ENCODE assay signal across 12 mouse cellular contexts in the genomic region with DNA sequence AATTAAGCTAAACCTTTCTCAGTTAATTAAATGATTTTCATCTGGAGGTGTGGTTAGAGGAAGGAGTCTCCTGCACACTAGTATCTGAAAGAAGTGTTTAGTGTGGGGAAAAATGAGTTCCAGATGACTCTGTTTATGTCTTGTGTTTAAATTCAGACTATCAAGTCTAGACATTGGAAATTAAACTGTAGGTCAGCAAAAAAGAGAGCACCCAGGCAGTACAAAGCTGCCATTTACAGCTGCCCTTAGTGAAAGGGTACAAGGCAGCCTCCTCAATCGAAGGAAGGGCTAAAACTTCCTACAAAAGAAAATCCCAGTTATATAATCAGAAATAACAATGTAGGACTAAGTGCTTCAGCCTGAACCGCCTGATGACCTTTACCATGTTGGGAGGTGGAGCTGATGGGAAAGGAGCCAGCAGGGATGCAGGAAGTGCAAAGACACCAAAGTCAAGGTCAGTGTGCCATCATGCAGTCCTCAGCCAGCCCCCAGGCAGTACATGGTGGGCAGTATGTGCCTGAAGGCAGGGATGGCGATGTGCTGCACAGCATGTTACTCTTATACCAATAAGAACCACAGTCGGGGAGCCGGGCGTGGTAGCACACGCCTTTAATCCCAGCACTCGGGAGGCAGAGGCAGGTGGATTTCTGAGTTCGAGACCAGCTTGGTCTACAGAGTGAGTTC.
DNase-seq lines count a peak whose midpoint lies in the region; ATAC-seq and TF ChIP-seq lines count a peak whose summit lies in the region.
"Had no signal": no experiment of that assay in that cellular context is flagged by ENCODE, and none has a peak within 500 bp of the region (broad histone marks: within the 10 kb centered on the region; RNA-seq: fewer than 3 reads in every experiment).

No protein-coding gene starts in this region.

- no peak overlapping the region for H3K9ac ChIP-seq in heart, adult 2 months (ENCODE audit: low read depth, low read length)
- no peak overlapping the region for H3K9ac ChIP-seq in liver, embryonic 12.5 days
- H3K9ac ChIP-seq in embryonic facial prominence, embryonic 11.5 days (replicated peaks; ENCODE audit: low read length), result no peak overlapping the region
- H3K9ac ChIP-seq: hindbrain, embryonic 13.5 days had no signal

- DNase-seq in heart, adult 11 months, result peak; percentile 72
- DNase-seq in heart, adult 2 months, result no peak
- no peak for DNase-seq in liver
- DNase-seq in embryonic facial prominence, embryonic 11.5 days (ENCODE audit: low spot score), result peak; percentile 83
- DNase-seq in gastrocnemius, postnatal 10 days, result no peak
- DNase-seq in layer of hippocampus, postnatal 36 days, result no peak
- DNase-seq: thymus, postnatal 4 days had no signal

- H3K27me3 ChIP-seq in heart, adult 2 months (ENCODE audit: control insufficient read depth, insufficient read depth, low read length), result no peaks in the 10 kb centered on the region
- no peaks in the 10 kb centered on the region for H3K27me3 ChIP-seq in liver, embryonic 12.5 days (replicated peaks)
- no peaks in the 10 kb centered on the region for H3K27me3 ChIP-seq in embryonic facial prominence, embryonic 11.5 days (ENCODE audit: control insufficient read depth, insufficient read depth, low read length)
- H3K27me3 ChIP-seq in myocyte (ENCODE audit: control insufficient read depth, insufficient read depth, insufficient read length), result no peaks in the 10 kb centered on the region
- H3K27me3 ChIP-seq: hindbrain, embryonic 13.5 days had no signal

- H3K27ac ChIP-seq in heart, adult 2 months, result no peak overlapping the region
- peak overlapping the region; percentile 40; the same call in 1 of the 2 replicates for H3K27ac ChIP-seq in liver, embryonic 12.5 days
- H3K27ac ChIP-seq in embryonic facial prominence, embryonic 11.5 days (replicated peaks; ENCODE audit: low read depth, low read length), result peak overlapping the region; percentile 78
- H3K27ac ChIP-seq: hindbrain, embryonic 13.5 days had no signal

- intact Hi-C loops in heart, adult 2 months (cut with DNase I), result no loop called here

- H3K4me1 ChIP-seq in heart, adult 2 months (ENCODE audit: control insufficient read depth, insufficient read depth, low read length), result 0 out of 2 replicates have a peak, but pooled peaks cover 2% of the 10 kb centered on the region
- H3K4me1 ChIP-seq in liver, embryonic 12.5 days, result peaks cover 4% of the 10 kb centered on the region; the same call in 1 of the 2 replicates
- peaks cover 3% of the 10 kb centered on the region; the same call in 1 of the 2 replicates for H3K4me1 ChIP-seq in embryonic facial prominence, embryonic 11.5 days (ENCODE audit: control insufficient read depth, insufficient read depth, low read length)

- no peak for ATAC-seq in liver, embryonic 12.5 days
- ATAC-seq in embryonic facial prominence, embryonic 11.5 days (replicated peaks; ENCODE audit: insufficient number of reproducible peaks, low FRiP score, low TSS enrichment, low read depth), result no peak
- ATAC-seq: activated CD4-positive, CD25-positive, alpha-beta regulatory T cell, adult 4 months; CD4-positive, CD25-positive, alpha-beta regulatory T cell, adult 4 months had no signal

- H3ac ChIP-seq in myocyte (ENCODE audit: control insufficient read depth, insufficient read length), result no peak overlapping the region

- TF ChIP-seq CTCF in heart, adult 2 months (IDR thresholded peaks at IDR 0.05), result no peak

- H3K36me3 ChIP-seq in heart, adult 2 months (ENCODE audit: control insufficient read depth, insufficient read depth, low read length), result no peaks in the 10 kb centered on the region
- no peaks in the 10 kb centered on the region for H3K36me3 ChIP-seq in liver, embryonic 12.5 days
- no peaks in the 10 kb centered on the region for H3K36me3 ChIP-seq in embryonic facial prominence, embryonic 11.5 days (replicated peaks; ENCODE audit: control insufficient read depth, insufficient read depth, low read depth, low read length)
- no peaks in the 10 kb centered on the region for H3K36me3 ChIP-seq in myocyte (ENCODE audit: control insufficient read depth, insufficient read depth)
- H3K36me3 ChIP-seq: hindbrain, embryonic 13.5 days had no signal

- no peak for TF ChIP-seq POLR2A in heart, adult 2 months (IDR thresholded peaks at IDR 0.05; ENCODE audit: insufficient read depth, low read depth, low read length)
- TF ChIP-seq POLR2A in myocyte (IDR thresholded peaks at IDR 0.05; ENCODE audit: insufficient read length, low read depth), result no peak

- TF ChIP-seq EP300 in heart, adult 2 months (IDR thresholded peaks at IDR 0.05; ENCODE audit: insufficient read depth, low read depth, low read length), result no peak

- H3K79me2 ChIP-seq in heart, adult 2 months (replicated peaks; ENCODE audit: control insufficient read depth, insufficient read depth, low read length), result no peaks in the 10 kb centered on the region
- H3K79me2 ChIP-seq in myocyte (ENCODE audit: control insufficient read depth, insufficient read depth), result no peaks in the 10 kb centered on the region

- H3K9me3 ChIP-seq in liver, embryonic 12.5 days (replicated peaks), result no peaks in the 10 kb centered on the region
- H3K9me3 ChIP-seq in embryonic facial prominence, embryonic 11.5 days (replicated peaks; ENCODE audit: control insufficient read depth, low read length), result no peaks in the 10 kb centered on the region
- H3K9me3 ChIP-seq: hindbrain, embryonic 13.5 days had no signal

- no peak overlapping the region for H3K4me3 ChIP-seq in heart, adult 2 months
- no peak overlapping the region for H3K4me3 ChIP-seq in liver, embryonic 12.5 days
- H3K4me3 ChIP-seq in embryonic facial prominence, embryonic 11.5 days (ENCODE audit: low read depth, low read length), result no peak overlapping the region
- H3K4me3 ChIP-seq in myocyte, result no peak overlapping the region
- H3K4me3 ChIP-seq: hindbrain, embryonic 13.5 days had no signal

- 85% methylated on average over 9 of the region's 9 CpGs for WGBS in heart, adult 2 months
- 67% methylated on average over 9 of the region's 9 CpGs for WGBS in liver, embryonic 12.5 days (ENCODE audit: insufficient replicate concordance)
- 69% methylated on average over 9 of the region's 9 CpGs for WGBS in embryonic facial prominence, embryonic 11.5 days

- no peak overlapping the region for H3K4me2 ChIP-seq in liver, embryonic 12.5 days
- no peak overlapping the region for H3K4me2 ChIP-seq in embryonic facial prominence, embryonic 11.5 days (ENCODE audit: low read depth, low read length)
- H3K4me2 ChIP-seq in myocyte (ENCODE audit: low read depth), result peak overlapping the region; percentile 63
- H3K4me2 ChIP-seq: hindbrain, embryonic 13.5 days had no signal

TF ChIP-seq in myocyte, 11 proteins besides CTCF, POLR2A, EP300 and RAD21:
- TF ChIP-seq REST (IDR thresholded peaks at IDR 0.05; ENCODE audit: insufficient read depth, insufficient read length), result no peak
- no peak for TF ChIP-seq TCF12 (IDR thresholded peaks at IDR 0.05; ENCODE audit: insufficient read depth, poor library complexity, severe bottlenecking)
- no peak for TF ChIP-seq MYOD1 (IDR thresholded peaks at IDR 0.05; ENCODE audit: control insufficient read depth in 1 of 3, insufficient read length in 2 of 3, low read depth in 2 of 3)
- no peak for TF ChIP-seq MYOG (IDR thresholded peaks at IDR 0.05; ENCODE audit: control insufficient read depth in 1 of 3, insufficient read depth in 1 of 3, insufficient read length in 2 of 3, low read depth in 2 of 3)
- TF ChIP-seq TCF3 (IDR thresholded peaks at IDR 0.05; ENCODE audit: insufficient read length, low read depth), result no peak
- TF ChIP-seq MAX (IDR thresholded peaks at IDR 0.05; ENCODE audit: low read depth), result no peak
- TF ChIP-seq USF1 (IDR thresholded peaks at IDR 0.05; ENCODE audit: low read depth), result no peak
- TF ChIP-seq SRF (IDR thresholded peaks at IDR 0.05; ENCODE audit: control insufficient read depth, insufficient read length, low read depth), result no peak
- TF ChIP-seq POLR2AphosphoS2 (IDR thresholded peaks at IDR 0.05; ENCODE audit: insufficient read length, low read depth), result no peak
- TF ChIP-seq E2F4 (IDR thresholded peaks at IDR 0.05; ENCODE audit: insufficient read depth), result no peak
- no peak for TF ChIP-seq CEBPB (IDR thresholded peaks at IDR 0.05; ENCODE audit: insufficient read depth, poor library complexity, severe bottlenecking)

Comparison
In these comparisons a context has a peak if more than half of its experiments do, and no peak if none do; other contexts are left out.
1. DNase-seq: peak in heart, adult 11 months (single experiment) and embryonic facial prominence, embryonic 11.5 days (single experiment); none in heart, adult 2 months (0 of 2), liver (single experiment), gastrocnemius, postnatal 10 days (single experiment) and layer of hippocampus, postnatal 36 days (0 of 2).